Mouse (Mus musculus) heart, embryonic 14.5 days (tissue): ENCODE data around the gene Olfr465-ps1. TPM values are rescaled to one million over a fixed set of nuclear protein-coding genes. Genes with fewer than 3 reads are reported as not detected.

Experiments
- ATAC-seq: fragments of 200-750 bp; cut with Nextera tagmentation; 2 replicates; pipeline ENCODE4 v1.8.0; 2017; ENCODE audit warnings: low read depth, moderate TSS enrichment; ENCODE audit not compliant: insufficient number of reproducible peaks, insufficient read depth, low FRiP score
- H3K27ac ChIP-seq, 2 experiments: fragments of 200-500 bp in 1 of 2; fragments of 300-500 bp in 1 of 2; sonication (generic) in 1 of 2; replicated peaks in 1 of 2; 2 replicates each; pipeline ENCODE4 v1.5.1; 2012 to 2014; ENCODE audit warnings: low read depth in 2 of 2, low read length in 2 of 2, control low read depth in 1 of 2, mild to moderate bottlenecking in 1 of 2, mixed read lengths in 1 of 2; ENCODE audit not compliant: control insufficient read depth in 1 of 2, insufficient read depth in 1 of 2
- H3K27me3 ChIP-seq: fragments of 300-500 bp; sonication (generic); 2 replicates; pipeline ENCODE4 v1.6.1; 2014; ENCODE audit warnings: mild to moderate bottlenecking, low read length, control low read depth; ENCODE audit not compliant: control insufficient read depth, insufficient read depth
- H3K36me3 ChIP-seq: fragments of 300-500 bp; sonication (generic); 2 replicates; pipeline ENCODE4 v1.6.1; 2014; ENCODE audit warnings: mild to moderate bottlenecking, control low read depth, low read length, mixed read lengths; ENCODE audit not compliant: control insufficient read depth, insufficient read depth
- H3K4me1 ChIP-seq, 2 experiments: fragments of 200-500 bp in 1 of 2; fragments of 300-500 bp in 1 of 2; sonication (generic) in 1 of 2; 2 replicates each; pipeline ENCODE4 v1.6.1; 2012 to 2014; ENCODE audit warnings: low read length in 2 of 2, control low read depth in 1 of 2, mixed read lengths in 1 of 2; ENCODE audit not compliant: control insufficient read depth in 2 of 2, insufficient read depth in 2 of 2
- H3K4me2 ChIP-seq: fragments of 300-500 bp; sonication (generic); 2 replicates; pipeline ENCODE4 v1.6.1; 2014; ENCODE audit warnings: mild to moderate bottlenecking, low read length
- H3K4me3 ChIP-seq, 2 experiments: fragments of 200-500 bp in 1 of 2; fragments of 300-500 bp in 1 of 2; sonication (generic) in 1 of 2; 2 replicates each; pipeline ENCODE4 v1.5.1; 2012 to 2014; ENCODE audit warnings: low read length in 2 of 2, mild to moderate bottlenecking in 2 of 2, control low read depth in 1 of 2, low read depth in 1 of 2, moderate library complexity in 1 of 2; ENCODE audit not compliant: control insufficient read depth in 1 of 2, insufficient read depth in 1 of 2
- H3K9ac ChIP-seq: fragments of 300-500 bp; sonication (generic); 2 replicates; pipeline ENCODE4 v1.6.1; 2014; ENCODE audit warnings: mild to moderate bottlenecking, low read length
- H3K9me3 ChIP-seq: fragments of 300-500 bp; sonication (generic); 2 replicates; pipeline ENCODE4 v1.6.1; 2016; ENCODE audit warnings: low read length, control low read depth; ENCODE audit not compliant: control insufficient read depth
- WGBS: fragments of 180-500 bp; shearing (Covaris S2); extraction: QIAGEN DNeasy Blood & Tissue Kit; methylation state at CpG from one replicate; pipeline ENCODE4 v1.1.7; 2014; 5-methylcytosine and 5-hydroxymethylcytosine counted together
- polyA plus RNA-seq: library from polyadenylated mRNA; unstranded; fragments of >200 nt; fragmentation: Nextera tagmentation; extraction: Ambion mirVana; gene quantifications from 2 replicates; pipeline ENCODE4 v1.2.1, GENCODE M21; 2014

Gene Olfr465-ps1
- polyA plus RNA-seq, 1 experiment from 2014 or later, result not detected

DNA sequence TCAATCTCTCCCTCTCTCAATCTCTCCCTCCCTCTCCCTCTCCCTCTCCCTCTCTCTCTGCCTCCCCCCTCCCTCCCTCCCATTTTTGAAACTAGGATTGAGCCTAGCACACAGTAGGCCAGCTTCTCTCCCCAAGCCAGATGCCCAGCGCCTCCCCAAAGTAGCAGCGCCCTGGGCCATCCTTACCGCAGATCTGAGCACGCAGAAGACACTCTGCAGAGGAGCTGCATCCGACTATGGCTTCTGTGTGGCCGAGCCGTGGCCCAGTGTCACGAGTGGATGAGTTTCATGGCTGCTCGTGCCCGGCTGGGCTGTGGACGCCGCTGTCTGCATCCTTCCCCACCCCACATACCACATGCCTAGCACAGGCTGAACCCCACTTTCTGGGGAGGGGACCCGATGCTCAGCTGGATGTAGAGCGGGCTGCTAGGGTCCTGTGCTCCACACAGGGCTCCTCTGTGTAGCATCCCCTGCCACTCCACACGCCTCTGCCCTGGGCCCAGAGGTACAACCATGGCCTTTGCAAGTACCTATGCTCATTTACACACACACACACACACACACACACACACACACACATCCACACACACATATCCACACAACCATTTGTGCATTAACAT is 38.7 kb downstream of the Olfr465-ps1 start:
- Histone ChIP-seq H3K36me3 (no peaks in the 10 kb centered on the region), H3K9ac (no peak overlapping the region), H3K9me3 (peaks cover 3% of the 10 kb centered on the region; the same call in 1 of the 2 replicates), H3K27me3 (no peaks in the 10 kb centered on the region), H3K4me3 (no peak overlapping the region), H3K4me1 (peaks cover 0 to 3% of the 10 kb centered on the region in 2 experiments; a peak in 1 of 4 replicates), H3K4me2 (no peak overlapping the region), H3K27ac (no peak overlapping the region)
- 53% methylated on average over 15 of the region's 15 CpGs for WGBS
- ATAC-seq, result no peak

Other genes with a start within 250 kb of the Olfr465-ps1 start
- not detected in 2 replicates for gene Cntnap3, start 234.1 kb upstream of the Olfr465-ps1 start, polyA plus RNA-seq
- not detected in 2 replicates for gene Spata31, start 220.7 kb upstream of the Olfr465-ps1 start, polyA plus RNA-seq
- gene Spata31d1c, start 105.0 kb upstream of the Olfr465-ps1 start, polyA plus RNA-seq, result not detected in 2 replicates
- gene Prss47, start 85.3 kb upstream of the Olfr465-ps1 start, polyA plus RNA-seq, result not detected in 2 replicates
- 37.6 and 39.9 TPM in 2 replicates for gene Mfsd14b, start 25.1 kb upstream of the Olfr465-ps1 start, polyA plus RNA-seq
- gene Olfr466, start 12.2 kb downstream of the Olfr465-ps1 start, polyA plus RNA-seq, result not detected in 2 replicates
- gene Nlrp4f, start 67.9 kb downstream of the Olfr465-ps1 start, polyA plus RNA-seq, result not detected in 2 replicates
- not detected in 2 replicates for gene Gm10775, start 121.5 kb downstream of the Olfr465-ps1 start, polyA plus RNA-seq
- 16.2 and 17.3 TPM in 2 replicates for gene Zfp369, start 140.7 kb downstream of the Olfr465-ps1 start, polyA plus RNA-seq